Mouse (Mus musculus) heart, adult 2 months (tissue): ENCODE results near the gene Spag17.

Experiments used
- CTCF ChIP-seq: fragments of 200-600 bp; IDR thresholded peaks from 2 replicates; pipeline ENCODE4 v1.8.1; 2022; ENCODE audit warnings: antibody characterized with exemption, mild to moderate bottlenecking, moderate library complexity
- POLR2A ChIP-seq: fragments of 200-500 bp; IDR thresholded peaks from 2 replicates; pipeline ENCODE4 v1.6.1; 2011; ENCODE audit warnings: mild to moderate bottlenecking, low read depth, low read length, control low read depth; ENCODE audit not compliant: insufficient read depth

DNA sequence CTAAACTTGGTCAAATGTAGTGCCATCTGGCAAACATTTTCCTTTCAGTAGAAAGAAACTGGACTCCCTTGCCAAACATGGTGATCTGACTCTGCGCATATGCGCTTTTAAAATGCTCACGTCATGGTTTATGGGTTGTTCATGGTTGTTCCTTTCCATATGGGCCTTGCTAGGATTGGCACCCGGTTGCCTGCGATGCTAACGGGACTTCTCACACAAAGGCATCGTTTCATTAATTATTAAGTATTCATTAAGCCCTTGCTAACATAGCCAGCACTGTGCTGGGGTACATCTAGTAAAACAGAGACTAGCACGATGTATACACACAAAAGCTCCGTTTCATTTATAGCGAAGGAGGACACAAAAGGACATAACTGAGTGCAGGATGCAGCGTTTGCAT, 304.7 kb downstream of the Spag17 start:
- TF ChIP-seq CTCF (no peak), POLR2A (no peak)
